Mouse (Mus musculus) cortical plate, adult 2 months (tissue): ENCODE results near the gene Fbxo36. TPM values are rescaled to one million over a fixed set of nuclear protein-coding genes. Genes with fewer than 3 reads are reported as not detected.

Experiments used
- H3K27ac ChIP-seq: fragments of 200-500 bp; 2 replicates; pipeline ENCODE4 v1.5.1; 2012; ENCODE audit warnings: low read length, control low read depth, inconsistent platforms; ENCODE audit not compliant: insufficient read depth
- H3K4me1 ChIP-seq: fragments of 200-500 bp; 2 replicates; pipeline ENCODE4 v1.6.1; 2011; ENCODE audit warnings: low read length; ENCODE audit not compliant: control insufficient read depth, insufficient read depth
- H3K4me3 ChIP-seq: fragments of 200-500 bp; 2 replicates; pipeline ENCODE4 v1.5.1; 2011; ENCODE audit warnings: mild to moderate bottlenecking, low read length, control low read depth; ENCODE audit not compliant: insufficient read depth
- CTCF ChIP-seq: fragments of 200-500 bp; IDR thresholded peaks from 2 replicates; pipeline ENCODE4 v1.5.1; 2011; ENCODE audit warnings: mild to moderate bottlenecking, control low read depth, low read length; ENCODE audit not compliant: insufficient read depth; ENCODE audit errors: extremely low read depth
- POLR2A ChIP-seq: fragments of 200-500 bp; IDR thresholded peaks from 2 replicates; pipeline ENCODE4 v1.6.1; 2011; ENCODE audit warnings: mild to moderate bottlenecking, low read length, control low read depth; ENCODE audit not compliant: insufficient read depth; ENCODE audit errors: extremely low read depth
- polyA plus RNA-seq: library from polyadenylated mRNA; depleted of rRNA; stranded (reverse); fragments of >200 nt; gene quantifications from 2 replicates; pipeline ENCODE4 v1.2.3, GENCODE M21; 2012

Fbxo36 gene
- polyA plus RNA-seq, 1 experiment, result 9.7 TPM

DNA sequence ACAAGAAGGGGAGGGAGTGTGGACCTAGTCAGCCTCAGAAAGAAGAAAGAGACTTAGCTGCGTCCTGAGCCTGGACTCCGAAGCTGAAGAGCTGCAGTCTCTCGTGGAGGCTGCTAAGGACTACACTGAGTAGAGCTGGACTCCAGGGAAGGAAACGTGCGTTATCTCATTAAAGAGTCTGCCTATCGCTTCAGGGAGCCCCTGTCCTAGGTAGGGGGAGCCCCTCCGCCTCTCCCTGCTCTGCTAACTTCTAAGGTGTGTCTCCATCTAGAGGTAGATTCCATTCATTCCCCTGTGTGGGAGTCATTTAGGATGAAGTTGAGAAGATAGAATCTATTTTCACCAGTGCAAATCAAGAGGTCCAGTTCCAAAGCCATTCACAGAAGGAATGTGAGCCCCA lies 29.9 kb downstream of the Fbxo36 start:
- no peaks in the 10 kb centered on the region for H3K4me1 ChIP-seq
- H3K4me3 ChIP-seq, result no peak overlapping the region
- H3K27ac ChIP-seq, result no peak overlapping the region
- TF ChIP-seq CTCF (no peak), POLR2A (no peak)

DNA sequence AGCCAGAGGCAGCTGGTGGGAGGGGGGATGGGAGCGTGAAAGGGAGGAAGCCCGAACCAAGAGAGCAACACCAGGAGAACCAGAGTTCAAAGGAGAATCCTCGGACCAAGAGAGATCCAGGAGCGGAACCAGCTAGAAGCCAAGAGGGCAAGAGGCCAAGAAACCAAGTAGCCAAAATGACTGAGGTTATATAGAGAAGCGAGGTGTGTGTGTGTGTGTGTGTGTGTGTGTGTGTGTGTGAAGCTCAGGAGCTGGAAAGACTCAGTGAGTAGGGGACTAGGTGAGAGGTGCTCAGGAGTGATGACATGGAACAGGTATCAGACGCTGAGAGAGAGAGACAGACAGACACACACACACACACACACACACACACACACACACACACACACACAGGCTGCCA lies 31.5 kb downstream of the Fbxo36 start:
- Histone ChIP-seq H3K27ac (no peak overlapping the region), H3K4me3 (no peak overlapping the region), H3K4me1 (no peaks in the 10 kb centered on the region)
- no peak for TF ChIP-seq POLR2A
- no peak for TF ChIP-seq CTCF

DNA sequence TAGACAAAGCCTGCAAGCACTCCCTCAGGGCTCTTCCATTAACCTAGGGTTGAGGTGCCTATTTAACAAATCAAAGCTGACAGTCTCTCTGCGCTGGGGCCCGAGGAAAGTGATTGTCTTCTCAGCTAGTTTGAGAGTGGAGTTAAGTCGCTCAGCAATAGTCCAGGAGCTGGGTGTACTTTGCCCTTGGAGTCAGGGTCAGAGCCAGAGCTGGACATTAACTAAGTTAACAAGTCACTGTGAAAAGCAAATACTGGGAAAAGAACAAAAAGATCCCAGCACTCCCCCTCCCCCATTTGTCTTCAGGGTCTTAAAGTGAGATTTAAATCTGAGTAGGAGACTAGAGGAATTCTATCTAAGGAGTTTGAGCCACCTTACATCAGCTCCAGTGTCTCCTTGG lies 32.5 kb downstream of the Fbxo36 start:
- no peaks in the 10 kb centered on the region for H3K4me1 ChIP-seq
- H3K4me3 ChIP-seq, result no peak overlapping the region
- TF ChIP-seq POLR2A (no peak), CTCF (no peak)
- H3K27ac ChIP-seq, result no peak overlapping the region

DNA sequence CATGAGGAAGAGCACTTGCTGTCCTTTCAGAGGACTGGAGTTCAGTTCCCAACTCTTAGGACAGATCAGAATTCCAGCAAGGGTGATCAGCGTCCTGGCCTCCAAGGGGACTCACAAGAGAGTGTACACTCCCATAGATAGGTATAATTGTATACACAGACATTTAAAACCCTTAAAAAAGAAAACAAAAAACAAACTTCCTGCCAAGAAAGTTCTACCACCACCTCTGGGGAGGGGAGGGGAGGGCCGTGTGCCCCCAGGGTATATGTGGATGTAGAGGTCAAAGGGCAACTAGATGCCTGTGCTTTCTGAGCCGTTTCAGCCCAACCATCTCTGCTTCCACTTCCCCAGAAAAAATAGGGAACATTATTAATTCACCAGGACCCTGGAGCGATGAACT lies 33.3 kb downstream of the Fbxo36 start:
- Histone ChIP-seq H3K4me3 (no peak overlapping the region), H3K27ac (no peak overlapping the region), H3K4me1 (no peaks in the 10 kb centered on the region)
- no peak for TF ChIP-seq CTCF
- TF ChIP-seq POLR2A, result no peak

DNA sequence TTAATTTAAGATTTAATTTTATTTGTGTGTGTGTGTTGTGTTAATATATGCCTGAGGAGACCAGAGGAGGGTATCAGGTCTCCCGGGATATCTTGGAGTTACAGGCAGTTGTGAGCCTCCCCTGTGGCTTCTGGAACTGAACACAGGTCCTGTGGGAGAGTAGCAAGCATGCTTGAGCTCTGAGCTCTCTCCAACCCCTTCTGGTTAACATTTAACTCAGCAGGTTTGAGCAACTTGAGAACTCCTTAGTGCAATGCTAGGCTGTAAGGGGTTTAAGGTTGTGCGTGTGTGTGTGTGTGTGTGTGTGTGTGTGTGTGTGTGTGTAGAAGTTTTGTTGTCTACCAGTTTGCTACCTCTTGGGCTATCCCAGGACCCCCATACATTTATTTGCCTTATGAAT lies 37.9 kb downstream of the Fbxo36 start:
- no peaks in the 10 kb centered on the region for H3K4me1 ChIP-seq
- no peak overlapping the region for H3K27ac ChIP-seq
- TF ChIP-seq POLR2A (no peak), CTCF (no peak)
- no peak overlapping the region for H3K4me3 ChIP-seq

DNA sequence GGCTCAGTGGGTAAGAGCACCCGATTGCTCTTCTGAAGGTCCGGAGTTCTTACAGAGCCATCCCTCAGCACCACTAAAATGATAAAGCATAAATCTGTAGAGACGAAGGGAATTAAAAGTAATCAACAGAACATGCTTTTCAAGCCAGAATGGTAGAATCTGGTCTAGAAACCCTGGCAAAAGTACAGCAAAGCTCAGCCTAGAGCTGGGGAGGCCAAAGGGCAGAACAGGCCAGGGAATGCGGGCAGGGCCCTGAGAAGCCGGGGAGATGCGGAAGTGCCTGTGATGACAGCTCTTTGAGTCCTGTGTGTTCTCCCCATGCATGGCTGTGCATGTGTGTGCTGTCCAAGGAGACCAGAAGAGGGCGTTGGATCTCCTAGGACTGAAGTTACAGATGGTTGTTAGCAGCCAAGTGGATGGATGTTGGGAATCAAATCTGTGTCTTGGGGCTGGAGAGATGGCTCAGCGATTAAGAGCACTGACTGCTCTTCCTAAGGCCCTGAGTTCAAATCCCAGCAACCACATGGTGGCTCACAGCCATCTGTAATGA lies 40.0 kb downstream of the Fbxo36 start:
- Histone ChIP-seq H3K4me1 (no peaks in the 10 kb centered on the region), H3K27ac (no peak overlapping the region), H3K4me3 (no peak overlapping the region)
- TF ChIP-seq CTCF (no peak), POLR2A (no peak)

DNA sequence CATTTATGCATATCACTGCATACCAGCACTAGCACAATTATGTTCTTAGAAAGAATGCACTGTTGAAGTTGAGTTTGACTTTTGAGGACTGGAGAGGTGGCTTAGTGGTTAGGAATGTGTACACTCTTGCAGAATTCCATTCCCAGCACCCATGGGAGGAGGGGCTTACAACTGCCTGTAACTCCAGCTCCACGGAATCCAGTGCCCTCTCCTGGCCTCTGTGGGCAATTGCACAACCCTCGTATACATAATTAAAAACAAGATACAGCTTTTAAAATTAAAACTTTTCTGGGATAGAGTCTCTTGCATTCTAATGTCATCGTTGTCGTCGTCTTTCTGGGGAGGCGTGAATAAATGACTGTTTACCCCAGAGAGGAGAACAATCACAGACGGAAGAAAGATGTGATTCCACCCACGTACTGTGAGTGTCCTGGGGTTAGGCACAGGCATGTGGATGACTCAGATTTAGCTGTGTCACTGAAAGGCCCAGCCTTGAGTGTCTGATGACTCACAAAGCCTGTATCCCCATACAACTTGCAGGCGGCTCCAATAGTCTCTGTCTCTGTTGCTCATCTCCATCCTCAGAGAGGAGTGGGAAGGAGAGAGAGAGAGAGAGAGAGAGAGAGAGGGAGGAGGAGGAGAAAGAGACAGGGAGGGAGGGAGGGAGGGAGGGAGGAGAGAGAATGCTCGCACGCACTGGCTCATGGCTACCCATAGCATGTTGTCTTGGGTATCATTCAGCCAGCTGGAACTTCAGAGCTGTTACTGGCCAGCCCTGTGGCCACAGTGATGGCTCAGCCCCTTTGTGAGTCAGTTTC lies 41.8 kb downstream of the Fbxo36 start:
- Histone ChIP-seq H3K27ac (no peak overlapping the region), H3K4me1 (no peaks in the 10 kb centered on the region), H3K4me3 (no peak overlapping the region)
- TF ChIP-seq CTCF (peak; percentile 34; the same call in 1 of the 2 replicates), POLR2A (no peak)

DNA sequence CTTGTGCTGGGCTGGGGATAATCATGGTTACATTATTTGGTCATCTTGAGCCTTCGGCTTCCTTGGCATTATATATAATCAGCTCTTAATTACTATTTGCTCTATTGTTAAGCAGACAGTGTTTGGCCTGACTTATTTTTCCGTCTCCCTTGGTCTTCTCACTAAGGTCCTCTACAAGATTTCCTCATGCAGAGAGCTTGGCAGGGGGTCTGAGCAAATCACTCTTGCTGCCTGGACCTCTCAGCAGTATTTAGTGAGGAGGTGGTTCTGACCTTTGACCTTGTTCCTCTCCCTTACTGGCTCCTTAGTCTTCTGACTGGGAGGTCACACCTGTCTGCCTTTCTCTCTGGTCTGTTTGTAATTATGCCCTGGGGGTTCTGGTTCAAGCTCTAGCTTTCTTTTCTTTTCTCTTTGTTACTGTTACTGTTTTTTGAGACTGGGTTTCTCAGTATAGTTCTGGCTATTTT lies 42.5 kb downstream of the Fbxo36 start:
- no peak for TF ChIP-seq CTCF
- Histone ChIP-seq H3K27ac (no peak overlapping the region), H3K4me3 (no peak overlapping the region), H3K4me1 (no peaks in the 10 kb centered on the region)

DNA sequence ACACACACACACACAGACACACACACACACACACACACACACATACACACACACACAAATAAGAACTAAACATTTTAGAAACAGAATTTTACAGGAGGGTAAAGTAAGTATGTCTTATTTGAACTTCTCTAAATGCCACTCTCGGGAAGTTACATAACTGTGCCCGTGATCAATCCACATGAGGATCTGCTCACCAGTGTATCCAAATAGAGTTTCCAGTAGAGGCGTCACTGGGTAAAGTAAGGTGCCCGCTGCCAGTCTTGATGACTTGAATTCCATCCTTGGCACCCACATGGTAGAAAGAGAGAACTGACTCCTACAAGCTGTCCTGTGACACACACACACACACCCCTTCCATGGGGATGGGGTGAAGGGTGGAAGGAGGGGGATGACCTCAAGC lies 43.3 kb downstream of the Fbxo36 start:
- Histone ChIP-seq H3K4me3 (no peak overlapping the region), H3K27ac (no peak overlapping the region), H3K4me1 (no peaks in the 10 kb centered on the region)
- TF ChIP-seq POLR2A (no peak), CTCF (no peak)

DNA sequence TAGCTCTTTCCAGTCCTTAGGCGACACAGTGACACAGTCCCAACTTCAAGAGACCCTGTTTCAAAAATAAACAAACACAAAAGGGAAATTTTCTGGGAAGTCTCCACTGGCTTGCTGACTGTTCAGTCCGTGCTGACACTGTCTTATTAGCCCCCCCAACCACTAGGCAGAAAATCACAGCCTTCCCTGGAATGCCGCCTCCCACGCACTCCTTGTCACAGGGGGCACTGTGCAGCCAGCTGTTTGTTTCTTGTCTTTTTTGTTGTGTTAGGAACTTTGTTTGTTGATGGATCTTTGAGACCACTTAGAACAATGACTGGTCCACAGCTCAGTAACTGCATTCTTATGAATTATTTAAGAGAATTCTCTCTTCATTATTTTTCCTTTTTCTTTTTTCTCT lies 44.2 kb downstream of the Fbxo36 start:
- Histone ChIP-seq H3K4me3 (no peak overlapping the region), H3K4me1 (no peaks in the 10 kb centered on the region), H3K27ac (no peak overlapping the region)
- TF ChIP-seq POLR2A, result no peak
- TF ChIP-seq CTCF, result no peak

DNA sequence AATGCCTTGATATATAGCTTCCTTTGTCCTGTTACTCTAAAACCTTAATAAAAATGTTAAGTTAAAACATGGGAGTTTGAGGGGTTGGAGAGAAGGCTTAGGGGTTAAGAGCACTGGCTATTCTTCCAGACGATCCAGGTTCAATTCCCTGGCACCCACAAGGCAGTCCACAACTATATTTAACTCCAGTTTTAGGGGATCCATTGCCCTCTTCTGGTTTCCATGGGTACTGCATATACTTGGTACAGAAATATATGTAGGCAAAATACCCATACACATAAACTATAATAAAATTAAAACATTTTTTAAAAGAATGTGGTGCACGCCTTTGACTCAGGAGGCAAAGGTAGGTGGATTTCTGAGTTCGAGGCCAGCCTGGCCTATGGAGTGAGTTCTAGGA lies 45.5 kb downstream of the Fbxo36 start:
- no peak overlapping the region for H3K4me3 ChIP-seq
- TF ChIP-seq POLR2A (no peak), CTCF (no peak)
- H3K4me1 ChIP-seq, result no peaks in the 10 kb centered on the region
- no peak overlapping the region for H3K27ac ChIP-seq
